In the genomic region with DNA sequence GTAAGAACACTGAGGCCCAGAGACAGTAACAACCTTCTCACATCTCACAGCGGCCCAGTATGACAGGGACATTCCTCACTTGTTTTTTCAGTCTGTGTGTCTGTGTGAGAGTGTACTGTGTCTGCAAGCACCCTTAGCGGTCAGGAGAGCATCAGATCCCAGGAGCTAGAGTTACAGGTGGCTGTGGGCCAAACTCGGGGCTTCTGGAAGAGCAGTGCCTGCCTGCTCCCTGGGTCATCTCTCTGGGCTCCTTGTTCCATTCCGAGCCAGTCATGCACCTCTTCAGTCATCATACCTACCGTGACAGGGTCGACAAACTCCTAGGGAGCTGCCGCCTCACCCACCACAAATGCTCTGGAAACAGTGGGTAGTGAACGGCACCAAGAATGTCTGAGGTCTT, we compare ENCODE assay signal across 9 mouse cellular contexts. TPM values are rescaled to one million over a fixed set of nuclear protein-coding genes. Genes with fewer than 3 reads are reported as not detected.
DNase-seq lines count a peak whose midpoint lies in the region; ATAC-seq and TF ChIP-seq lines count a peak whose summit lies in the region.
"Had no signal": no experiment of that assay in that cellular context is flagged by ENCODE, and none has a peak within 500 bp of the region (broad histone marks: within the 10 kb centered on the region; RNA-seq: fewer than 3 reads in every experiment).

No protein-coding gene starts in this region.

- DNase-seq in forebrain, embryonic 11.5 days (ENCODE audit: low spot score): no peak
- DNase-seq in thymus, postnatal 4 days: peak; percentile 26
- no peak for DNase-seq in thymus, postnatal 36 days
- DNase-seq in kidney, postnatal 36 days: peak; percentile 35 to 67
- no peak for DNase-seq in stomach, postnatal 0 days (ENCODE audit: low spot score)
- DNase-seq in adrenal gland, postnatal 36 days: no peak
- no peak for DNase-seq in embryo, embryonic 9.5 days (ENCODE audit: extremely low spot score)
- DNase-seq: cerebellum, postnatal 25 days had no signal

- no peak for ATAC-seq in forebrain, embryonic 13.5 days
- no peak for ATAC-seq in forebrain, embryonic 11.5 days (replicated peaks; ENCODE audit: low FRiP score)
- no peak for ATAC-seq in stomach, postnatal 0 days (ENCODE audit: low FRiP score, low TSS enrichment)

- peak overlapping the region; percentile 41 for H3K27ac ChIP-seq in forebrain, embryonic 13.5 days
- no peak overlapping the region for H3K27ac ChIP-seq in forebrain, embryonic 11.5 days (ENCODE audit: low read depth, low read length)
- peak overlapping the region; percentile 89 for H3K27ac ChIP-seq in stomach, postnatal 0 days (replicated peaks)

- no peak overlapping the region for H3K4me2 ChIP-seq in forebrain, embryonic 13.5 days
- H3K4me2 ChIP-seq in forebrain, embryonic 11.5 days (ENCODE audit: low read depth, low read length, severe bottlenecking): no peak overlapping the region
- H3K4me2 ChIP-seq in stomach, postnatal 0 days (replicated peaks; ENCODE audit: low read depth): no peak overlapping the region

- TF ChIP-seq EP300 in stomach, postnatal 0 days (optimal IDR thresholded peaks at IDR 0.05): no peak

- no peak overlapping the region for H3K4me3 ChIP-seq in forebrain, embryonic 13.5 days
- H3K4me3 ChIP-seq in forebrain, embryonic 11.5 days (ENCODE audit: low read depth, low read length): no peak overlapping the region
- H3K4me3 ChIP-seq in stomach, postnatal 0 days (ENCODE audit: low read depth, low read length): no peak overlapping the region

- H3K36me3 ChIP-seq in forebrain, embryonic 13.5 days (ENCODE audit: poor library complexity, severe bottlenecking): no peaks in the 10 kb centered on the region
- no peaks in the 10 kb centered on the region for H3K36me3 ChIP-seq in forebrain, embryonic 11.5 days (ENCODE audit: control insufficient read depth, insufficient read depth, low read length)
- H3K36me3 ChIP-seq in stomach, postnatal 0 days (ENCODE audit: control insufficient read depth, insufficient read depth, low read length): no peaks in the 10 kb centered on the region

- H3K27me3 ChIP-seq in forebrain, embryonic 13.5 days: no peaks in the 10 kb centered on the region
- H3K27me3 ChIP-seq in forebrain, embryonic 11.5 days (ENCODE audit: control insufficient read depth, insufficient read depth, low read length): no peaks in the 10 kb centered on the region
- no peaks in the 10 kb centered on the region for H3K27me3 ChIP-seq in stomach, postnatal 0 days (ENCODE audit: control insufficient read depth, insufficient read depth, low read length)

- TF ChIP-seq CTCF in stomach, postnatal 0 days (IDR thresholded peaks at IDR 0.05; ENCODE audit: low read depth): no peak

- 75% methylated on average over 8 of the region's 8 CpGs for WGBS in forebrain, embryonic 13.5 days
- 79% methylated on average over 8 of the region's 8 CpGs for WGBS in forebrain, embryonic 11.5 days
- 50% methylated on average over 8 of the region's 8 CpGs for WGBS in stomach, postnatal 0 days

- no peaks in the 10 kb centered on the region for H3K9me3 ChIP-seq in forebrain, embryonic 13.5 days (replicated peaks)
- H3K9me3 ChIP-seq in forebrain, embryonic 11.5 days (ENCODE audit: control insufficient read depth, low read length): no peaks in the 10 kb centered on the region
- no peaks in the 10 kb centered on the region for H3K9me3 ChIP-seq in stomach, postnatal 0 days (ENCODE audit: control insufficient read depth, low read length)

- H3K4me1 ChIP-seq in forebrain, embryonic 13.5 days: peaks cover 27% of the 10 kb centered on the region
- no peaks in the 10 kb centered on the region; the same call in 1 of the 2 replicates for H3K4me1 ChIP-seq in forebrain, embryonic 11.5 days (replicated peaks; ENCODE audit: control insufficient read depth, insufficient read depth, low read length)
- H3K4me1 ChIP-seq in stomach, postnatal 0 days (replicated peaks; ENCODE audit: control insufficient read depth, insufficient read depth): peaks cover 22% of the 10 kb centered on the region

- H3K9ac ChIP-seq in forebrain, embryonic 13.5 days: no peak overlapping the region
- H3K9ac ChIP-seq in forebrain, embryonic 11.5 days (ENCODE audit: low read length): no peak overlapping the region
- no peak overlapping the region for H3K9ac ChIP-seq in stomach, postnatal 0 days (ENCODE audit: low read length)

RNA-seq across cellular contexts. Expression of gene B4galt1, which starts 10.1 kb away (rescaled TPM):
- polyA plus RNA-seq in forebrain, embryonic 13.5 days (2015; fragmentation: Nextera tagmentation; extraction: Ambion mirVana): 7.8 and 9.1 TPM in 2 replicates
- polyA plus RNA-seq in forebrain, embryonic 11.5 days (2014; fragmentation: Nextera tagmentation; extraction: Ambion mirVana): 19.3 and 20.3 TPM in 2 replicates
- polyA plus RNA-seq in stomach, postnatal 0 days (2015; fragmentation: Nextera tagmentation; extraction: Ambion mirVana): 34.3 and 35.0 TPM in 2 replicates
- 10 to 100 TPM; 75.7 to 89.5 TPM for total RNA-seq in adrenal gland, postnatal 36 days (2021)

Comparison
In these comparisons a context has a peak if more than half of its experiments do, and no peak if none do; other contexts are left out.
1. DNase-seq: peak in thymus, postnatal 4 days (single experiment) and kidney, postnatal 36 days (2 of 2); none in forebrain, embryonic 11.5 days (single experiment), thymus, postnatal 36 days (0 of 2), stomach, postnatal 0 days (single experiment), adrenal gland, postnatal 36 days (0 of 2) and embryo, embryonic 9.5 days (single experiment).